Mouse (Mus musculus) common myeloid progenitor, adult 5-6 weeks (primary cell): ENCODE measurements at regions not wholly inside any gene's neighbourhood (a gene's known extent, or its start where the extent isn't known, plus 50 kb on each side); places are given as distances from the start of the nearest gene placed in this dataset.

Experiments
- ATAC-seq: replicated peaks from 2 replicates; pipeline ENCODE4 v1.8.0; 2016; ENCODE audit warnings: low read depth, mild to moderate bottlenecking, moderate TSS enrichment, inconsistent platforms; ENCODE audit not compliant: poor library complexity, severe bottlenecking

DNA sequence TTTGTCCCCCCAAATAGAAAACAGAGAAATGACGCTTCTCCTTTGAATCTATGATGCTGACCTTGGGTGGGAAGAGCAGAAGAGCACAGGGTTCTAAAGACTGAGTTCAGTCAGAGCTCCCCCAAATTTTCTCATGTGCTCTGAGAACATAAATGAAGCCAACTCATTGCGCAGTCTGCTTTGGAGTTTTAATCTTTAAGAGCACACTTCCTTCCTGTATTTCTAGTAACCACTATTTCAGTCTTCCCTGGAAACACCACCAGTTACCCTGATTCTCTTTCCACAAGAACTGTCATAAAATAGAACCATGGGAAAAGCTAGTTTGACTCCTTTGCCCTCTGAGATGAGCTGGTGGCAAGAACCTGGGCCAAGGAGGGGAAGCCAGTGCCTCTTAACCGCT lies 163.2 kb downstream of the Tmem17 start:
- ATAC-seq, result peak; percentile 85

DNA sequence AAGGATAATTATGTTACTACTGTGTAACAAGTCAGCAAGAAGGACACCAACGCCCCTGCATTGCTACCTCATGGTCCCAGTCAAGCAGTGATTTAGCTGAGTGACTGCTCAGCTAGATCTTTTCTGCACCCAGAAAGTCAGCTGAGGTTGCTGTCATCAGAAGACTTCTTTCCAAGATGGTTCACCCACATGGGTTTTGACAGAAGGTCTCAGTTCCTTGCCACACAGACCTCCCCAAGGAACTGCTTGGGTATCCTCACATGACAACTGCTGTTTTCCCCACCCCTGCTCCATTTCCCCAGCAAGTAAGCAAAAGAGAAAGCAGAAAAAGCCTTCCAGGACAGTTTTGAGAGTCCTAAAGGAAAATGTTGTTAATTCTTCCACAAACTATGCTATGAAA lies 163.9 kb downstream of the Tmem17 start:
- no peak for ATAC-seq

DNA sequence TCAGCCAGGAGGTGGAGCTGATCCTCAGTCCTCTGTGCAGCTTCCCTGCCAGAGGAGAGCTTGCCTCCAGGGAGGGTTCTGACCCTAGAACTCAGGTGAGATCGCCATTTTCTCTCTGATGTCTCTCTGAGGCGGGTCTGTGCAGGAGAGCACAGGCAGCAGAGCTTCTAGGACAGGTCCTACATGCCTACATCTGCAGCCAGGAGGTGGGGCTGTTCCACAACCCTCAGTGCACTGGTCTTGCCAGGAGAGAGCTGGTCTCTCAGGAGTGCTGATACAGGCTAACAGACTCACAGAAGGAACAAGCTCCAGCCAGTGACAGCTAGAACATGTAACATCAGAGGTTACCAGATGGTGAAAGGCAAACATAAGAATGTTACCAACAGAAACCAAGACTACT lies 165.4 kb downstream of the Tmem17 start:
- ATAC-seq, result no peak

DNA sequence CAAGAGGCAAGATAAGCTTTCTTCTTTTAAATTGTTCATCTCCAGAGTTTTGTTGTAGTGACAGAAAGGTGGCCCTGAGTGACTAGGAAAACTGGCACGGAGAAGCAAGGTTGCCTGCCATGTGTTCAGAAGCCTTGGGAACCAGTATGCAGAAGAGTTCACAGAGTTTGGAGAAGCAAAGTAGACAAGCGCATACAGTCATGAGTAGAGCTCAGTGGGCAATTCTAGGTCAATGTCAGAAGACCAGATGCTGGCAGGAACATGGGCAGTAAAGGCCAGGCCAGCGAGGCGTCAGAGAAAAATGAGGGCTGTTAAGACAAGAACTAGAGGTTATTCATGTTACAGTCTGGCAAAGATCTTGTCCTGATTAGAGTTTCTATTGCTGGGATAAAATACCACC lies 172.7 kb downstream of the Tmem17 start:
- ATAC-seq, result no peak

DNA sequence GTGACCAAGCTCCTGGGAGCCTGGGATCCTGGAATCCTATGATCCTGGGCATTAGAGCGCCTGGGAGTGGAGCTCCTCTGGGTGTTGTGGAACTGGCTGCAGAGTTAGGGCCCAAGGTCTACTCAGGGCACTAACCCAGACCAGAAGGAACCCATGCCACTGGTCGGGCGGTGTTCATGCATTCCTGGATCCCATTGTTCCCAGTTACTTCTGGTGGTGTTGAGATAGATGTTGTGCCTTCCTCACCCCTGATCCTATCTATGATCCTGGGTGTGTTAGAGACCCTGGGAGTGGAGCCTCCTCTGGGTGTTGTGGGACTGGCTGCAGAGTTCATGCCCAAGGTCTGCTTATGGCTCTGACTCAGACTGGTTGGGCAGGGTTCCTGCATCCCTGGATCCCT lies 169.9 kb downstream of the B3gnt2 start:
- no peak for ATAC-seq

DNA sequence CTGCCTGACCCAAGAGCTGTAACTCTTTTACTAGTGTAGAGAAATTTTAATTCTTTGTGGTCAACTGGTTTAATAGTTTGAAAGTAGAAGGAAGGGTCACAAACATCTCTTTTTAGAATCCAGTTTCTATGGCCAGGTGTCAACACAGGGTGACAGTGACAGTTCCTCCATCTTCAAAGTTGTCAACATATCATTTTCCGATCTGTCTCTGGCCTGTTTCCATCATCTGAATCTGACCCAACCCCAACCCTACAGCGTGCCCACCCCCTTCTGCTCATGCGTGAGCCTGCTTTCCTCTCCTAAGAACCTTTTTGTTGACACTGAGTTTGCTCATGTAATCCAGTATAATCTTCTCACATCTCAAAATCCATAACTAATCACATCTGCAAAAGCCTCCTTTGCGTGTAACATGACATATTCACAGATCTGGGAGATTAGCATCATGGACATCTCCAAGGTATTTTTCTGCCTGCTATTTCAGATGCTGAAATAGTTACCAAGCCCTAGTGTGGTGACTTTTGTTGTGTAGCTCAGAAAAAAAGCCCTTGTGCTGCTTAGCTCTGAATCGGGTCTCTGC lies 168.4 kb downstream of the B3gnt2 start:
- ATAC-seq, result no peak

DNA sequence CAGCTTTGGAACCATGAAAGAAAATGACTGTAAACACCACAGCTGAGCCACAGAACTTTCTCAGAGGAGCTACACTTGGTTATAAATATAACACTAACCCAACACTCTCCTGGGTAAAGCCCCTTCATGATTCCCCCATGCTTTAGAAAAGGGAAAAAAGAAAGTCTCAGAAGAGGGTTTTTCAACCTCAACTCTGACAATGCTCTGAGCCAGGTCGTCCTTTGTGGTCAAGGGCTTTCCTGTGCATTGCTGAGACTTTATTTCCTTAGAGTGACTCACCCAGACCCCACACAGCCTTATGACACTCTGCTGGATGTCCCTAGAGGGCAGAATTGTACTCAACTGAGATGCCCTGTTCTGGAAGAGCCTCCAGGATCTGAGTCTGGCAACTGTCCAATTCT lies 167.8 kb downstream of the B3gnt2 start:
- peak; percentile 88 for ATAC-seq

DNA sequence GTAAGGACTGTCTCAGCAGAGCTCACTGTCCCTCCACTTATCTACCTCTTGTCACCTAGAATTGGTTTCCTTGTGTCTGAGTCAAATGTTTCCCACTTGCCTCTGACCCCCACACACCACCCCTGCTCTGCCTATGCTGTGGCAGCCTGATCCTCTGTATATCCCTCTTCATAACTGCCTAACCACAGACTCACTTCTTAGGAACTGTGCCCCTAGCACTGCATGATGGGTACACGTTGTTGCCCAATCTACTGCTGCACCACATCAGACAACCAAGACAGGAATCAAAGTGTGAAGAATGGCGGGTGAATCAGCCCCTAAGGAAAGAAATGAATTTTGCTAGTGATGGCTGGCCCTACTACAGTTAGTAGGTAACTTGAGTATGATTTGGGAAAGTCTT lies 167.4 kb downstream of the B3gnt2 start:
- peak; percentile 85 for ATAC-seq

DNA sequence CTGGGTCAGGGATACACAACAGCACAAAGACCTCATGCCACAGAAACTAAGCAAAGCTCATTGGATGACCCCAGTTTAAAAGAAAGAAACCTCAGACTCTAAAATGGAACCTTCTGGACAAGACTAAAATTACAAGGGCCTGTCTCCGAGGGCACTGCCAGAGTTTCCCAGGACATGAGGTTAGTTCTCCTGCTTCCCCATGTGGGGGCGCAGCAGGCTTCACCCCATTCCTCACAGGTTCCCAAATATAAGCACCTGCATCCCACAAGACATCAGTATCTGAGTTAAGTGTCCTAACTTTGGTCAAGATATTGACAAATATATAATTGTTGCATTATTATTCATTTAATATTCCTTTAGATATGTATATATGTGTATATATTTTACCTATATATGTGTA lies 166.8 kb downstream of the B3gnt2 start:
- ATAC-seq, result no peak

DNA sequence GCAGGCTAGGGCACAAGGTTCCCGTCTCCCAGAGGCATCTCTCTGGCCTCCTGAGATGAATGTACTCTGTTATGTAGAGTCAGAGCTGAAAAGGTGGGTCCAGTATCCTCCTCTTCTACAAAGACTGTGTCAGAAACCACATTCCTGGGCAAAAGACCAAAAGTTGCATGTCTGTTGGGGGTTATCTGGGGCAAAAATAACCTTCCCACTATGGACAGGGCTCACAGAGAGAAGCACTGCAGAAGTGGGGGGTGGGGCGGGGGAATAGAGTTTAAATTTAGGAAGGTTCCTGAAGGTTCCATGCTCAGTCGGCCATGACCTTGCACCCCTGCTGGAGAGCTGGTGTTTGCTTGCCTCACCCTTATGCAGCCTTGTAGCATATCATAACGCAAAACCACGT lies 165.9 kb downstream of the B3gnt2 start:
- peak; percentile 36 for ATAC-seq

DNA sequence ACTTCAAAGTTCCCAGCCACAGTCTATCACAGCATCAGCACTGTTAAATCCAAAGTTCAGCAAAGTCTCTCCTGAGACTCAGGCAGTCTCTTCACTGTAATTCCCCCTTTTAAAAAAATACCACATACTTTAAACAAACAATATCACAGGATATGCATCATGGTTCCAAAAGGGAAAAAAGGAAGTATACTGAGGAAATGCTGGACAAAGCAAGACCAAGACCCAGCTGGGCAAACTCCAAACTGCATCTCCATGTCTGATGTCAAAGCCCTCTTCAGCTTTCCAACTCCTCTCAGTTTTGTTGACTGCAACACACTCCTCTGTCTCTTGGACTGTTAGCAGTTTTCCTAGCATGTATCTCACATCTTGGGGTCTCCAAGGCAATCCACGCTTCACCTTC lies 165.5 kb downstream of the B3gnt2 start:
- ATAC-seq, result no peak

DNA sequence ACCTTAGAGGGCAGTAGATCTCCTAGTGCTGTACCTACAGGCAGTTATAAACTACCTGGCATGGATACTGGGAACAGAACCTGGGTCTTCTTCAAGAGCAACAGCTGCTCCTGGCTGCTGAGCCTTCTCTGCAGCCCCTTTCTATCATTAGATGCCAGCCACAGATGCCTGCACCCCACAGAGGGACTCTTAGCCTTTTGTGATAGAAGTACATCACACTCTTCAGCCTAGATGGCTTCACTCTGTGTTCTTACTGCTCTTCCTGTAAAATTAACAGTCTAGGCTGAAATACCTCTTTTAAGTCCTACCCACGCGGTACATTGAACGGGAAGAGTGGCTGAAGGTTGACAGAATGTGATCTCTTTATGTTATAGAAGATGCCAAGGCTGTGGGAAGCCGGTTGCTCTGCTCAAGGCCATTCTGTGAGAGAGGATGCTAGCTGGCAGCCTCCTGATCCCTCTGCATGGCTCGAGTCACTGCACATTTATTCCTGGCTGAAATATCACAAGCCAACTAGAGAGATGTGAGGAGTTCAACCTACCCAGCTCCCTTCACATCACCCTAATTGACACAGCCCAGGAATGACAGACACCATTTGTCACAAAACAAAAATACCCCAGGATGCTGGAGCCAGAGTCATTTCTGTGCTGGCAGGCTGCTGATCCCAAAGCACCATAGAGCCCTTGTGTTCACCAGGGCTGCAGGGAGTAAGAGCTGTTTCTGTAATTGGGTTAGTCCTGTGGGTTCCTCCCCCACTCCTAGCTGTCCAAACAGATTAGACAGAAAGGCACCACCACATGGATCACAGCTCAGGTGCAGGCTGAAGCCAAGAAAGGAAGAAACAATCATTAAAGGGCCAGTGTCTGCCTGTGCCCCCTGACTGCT lies 162.5 kb downstream of the B3gnt2 start:
- ATAC-seq, result no peak

DNA sequence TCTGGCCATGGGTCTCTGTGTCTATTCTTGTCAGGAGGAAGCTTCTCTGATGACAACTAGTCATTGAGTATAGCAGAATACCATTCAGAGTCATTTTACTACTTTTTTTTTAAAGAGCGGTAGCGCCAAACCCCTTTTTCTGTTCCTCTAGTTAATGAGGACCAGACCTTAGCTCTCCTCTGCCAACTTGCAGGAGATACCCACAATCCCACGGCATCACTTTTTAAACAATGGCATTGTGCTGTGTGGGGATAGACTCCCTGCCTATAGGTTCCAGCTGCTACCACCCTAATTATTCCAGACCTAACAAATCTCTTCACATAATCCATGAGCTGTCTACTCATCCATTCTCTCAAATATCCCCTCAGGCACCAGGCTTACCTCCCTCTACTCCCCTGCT lies 154.7 kb downstream of the B3gnt2 start:
- no peak for ATAC-seq
